Mouse (Mus musculus) kidney, adult 2 months (tissue): ENCODE results near the gene Fsd2.

Source experiments
- CTCF ChIP-seq: fragments of 200-500 bp; conservative IDR thresholded peaks from 2 replicates; pipeline ENCODE4 v1.5.1; 2011; ENCODE audit warnings: low read depth, mild to moderate bottlenecking, control low read depth, low read length, moderate library complexity, mixed read lengths; ENCODE audit not compliant: insufficient read depth, insufficient read length
- POLR2A ChIP-seq: fragments of 200-500 bp; IDR thresholded peaks from one replicate; pipeline ENCODE4 v1.6.1; 2011; ENCODE audit warnings: low read depth, low read length, control low read depth

DNA sequence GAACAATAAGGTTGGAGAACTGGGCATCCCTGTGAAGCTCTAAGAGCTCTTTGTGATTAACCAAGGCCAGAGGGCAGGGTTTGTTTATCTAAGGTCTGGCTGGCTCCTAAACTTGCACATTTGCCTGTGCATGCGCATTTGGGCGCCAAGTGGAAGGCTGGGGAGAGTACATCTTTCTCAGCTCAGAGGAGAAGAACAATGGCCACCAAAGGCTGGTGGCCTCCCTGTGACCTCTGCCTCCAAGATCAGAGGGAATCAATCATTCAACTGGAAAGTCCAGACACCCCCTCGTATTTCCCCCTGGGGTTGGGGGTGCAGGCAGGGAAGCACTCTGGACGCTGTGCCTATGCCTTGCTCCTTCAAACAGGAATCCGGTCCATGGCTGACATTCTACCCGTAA is 69.6 kb downstream of the Fsd2 start:
- TF ChIP-seq POLR2A (no peak), CTCF (no peak)
